Mouse (Mus musculus): Measurements from ENCODE around the gene Reg4.

DNA sequence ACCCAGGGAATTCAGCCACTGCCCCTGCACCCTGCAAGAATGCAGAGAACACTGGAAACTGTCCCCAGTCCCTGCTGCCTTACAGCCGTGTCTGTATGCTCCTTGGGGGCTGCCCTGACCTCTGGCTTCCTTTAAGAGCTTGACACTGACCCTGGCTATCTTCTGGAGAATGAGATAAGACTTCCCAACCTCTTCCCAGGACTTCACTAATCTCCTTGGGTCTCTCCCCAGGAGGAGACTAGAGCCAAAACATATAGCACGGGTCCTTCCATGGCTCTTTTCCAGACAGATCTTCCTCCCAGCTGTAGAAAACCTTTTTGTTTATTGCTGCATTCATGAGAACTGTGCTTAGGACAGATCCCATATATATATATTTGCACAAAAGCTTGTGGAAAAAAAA lies 3.8 kb downstream of the Reg4 start:
- TF ChIP-seq GATA1 (IDR thresholded peaks at IDR 0.05; ENCODE audit: borderline replicate concordance, low read length): no peak
- TF ChIP-seq CTCF (IDR thresholded peaks at IDR 0.05; ENCODE audit: low read depth, low read length): no peak
